Comparison of ENCODE assay signal across 19 mouse cellular contexts in the genomic region with DNA sequence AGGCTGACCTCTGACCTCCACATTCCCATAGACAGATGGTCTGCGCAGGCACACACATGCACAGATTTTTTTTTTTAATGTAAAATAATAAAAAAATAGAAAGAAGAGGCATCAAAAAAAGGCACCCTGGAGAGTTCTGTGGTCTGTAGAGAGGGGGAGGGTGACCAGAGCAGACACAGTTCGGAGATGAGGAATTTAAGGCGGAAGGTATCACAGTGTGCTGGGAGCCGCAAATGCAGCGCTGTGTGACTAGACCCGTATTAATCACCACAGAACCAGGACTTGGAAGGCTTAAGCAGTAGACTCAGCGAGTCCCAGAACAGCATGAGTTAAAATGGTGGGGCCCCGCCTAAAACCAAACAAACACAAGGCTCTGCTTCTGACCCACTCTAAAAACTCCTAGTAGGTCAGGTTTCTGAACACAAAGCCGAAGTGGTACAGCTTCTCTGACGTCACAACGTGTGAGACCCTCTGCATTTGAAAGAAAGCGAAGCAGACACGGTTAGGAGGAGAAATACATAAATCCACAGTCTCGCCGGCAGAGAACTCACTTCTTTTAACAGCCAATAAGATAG. TPM values are rescaled to one million over a fixed set of nuclear protein-coding genes. Genes with fewer than 3 reads are reported as not detected.
DNase-seq lines count a peak whose midpoint lies in the region; ATAC-seq and TF ChIP-seq lines count a peak whose summit lies in the region.
"Had no signal": no experiment of that assay in that cellular context is flagged by ENCODE, and none has a peak within 500 bp of the region (broad histone marks: within the 10 kb centered on the region; RNA-seq: fewer than 3 reads in every experiment).

No protein-coding gene starts in this region.

- H3K4me2 ChIP-seq in intestine, embryonic 14.5 days (ENCODE audit: low read length): peak overlapping the region; percentile 10; the same call in 1 of the 2 replicates
- H3K4me2 ChIP-seq in intestine, postnatal 0 days (replicated peaks; ENCODE audit: low read depth): no peak overlapping the region
- peak overlapping the region; percentile 5; the same call in 1 of the 2 replicates for H3K4me2 ChIP-seq in embryonic facial prominence, embryonic 13.5 days
- H3K4me2 ChIP-seq in liver, embryonic 16.5 days (ENCODE audit: low read depth, low read length): peak overlapping the region; percentile 36; the same call in 1 of the 2 replicates
- H3K4me2 ChIP-seq: forebrain, embryonic 13.5 days had no signal

- no peaks in the 10 kb centered on the region for H3K27me3 ChIP-seq in intestine, embryonic 14.5 days (replicated peaks; ENCODE audit: control insufficient read depth, insufficient read depth, low read length)
- no peaks in the 10 kb centered on the region; the same call in 1 of the 2 replicates for H3K27me3 ChIP-seq in intestine, postnatal 0 days (replicated peaks; ENCODE audit: control insufficient read depth, insufficient read depth, low read length)
- peaks cover 3% of the 10 kb centered on the region; the same call in 1 of the 2 replicates for H3K27me3 ChIP-seq in embryonic facial prominence, embryonic 13.5 days
- H3K27me3 ChIP-seq in liver, embryonic 16.5 days (ENCODE audit: control insufficient read depth, insufficient read depth, low read depth, low read length): no peaks in the 10 kb centered on the region

- H3K9ac ChIP-seq in intestine, embryonic 14.5 days (ENCODE audit: low read length): no peak overlapping the region
- H3K9ac ChIP-seq in intestine, postnatal 0 days (ENCODE audit: low read depth, low read length): no peak overlapping the region
- no peak overlapping the region for H3K9ac ChIP-seq in embryonic facial prominence, embryonic 13.5 days
- no peak overlapping the region for H3K9ac ChIP-seq in liver, embryonic 16.5 days (ENCODE audit: low read depth, low read length)
- H3K9ac ChIP-seq: forebrain, embryonic 13.5 days had no signal

- no peak for DNase-seq in intestine, embryonic 14.5 days (ENCODE audit: low spot score)
- peak; percentile 61 for DNase-seq in 3T3-L1 (ENCODE audit: low read depth, low spot score)
- DNase-seq in thymus, postnatal 14 days: no peak
- DNase-seq in left cerebral cortex, postnatal 25 days (ENCODE audit: low spot score in 2 of 2): no peak
- no peak for DNase-seq in spleen, postnatal 14 days (ENCODE audit: low spot score in 2 of 2)
- DNase-seq: adrenal gland, postnatal 10 days; cerebellum, postnatal 14 days; embryo, embryonic 11 days; gastrocnemius, postnatal 36 days; kidney, postnatal 10 days; left cerebral cortex, postnatal 4 days; lung, postnatal 4 days; right cerebral cortex, postnatal 14 days had no signal

- H3K27ac ChIP-seq in intestine, embryonic 14.5 days (ENCODE audit: low read depth): no peak overlapping the region
- H3K27ac ChIP-seq in intestine, postnatal 0 days (ENCODE audit: low read depth, low read length): no peak overlapping the region
- H3K27ac ChIP-seq in embryonic facial prominence, embryonic 13.5 days: peak overlapping the region; percentile 3; the same call in 1 of the 2 replicates
- no peak overlapping the region for H3K27ac ChIP-seq in liver, embryonic 16.5 days (ENCODE audit: low read length)
- H3K27ac ChIP-seq: forebrain, embryonic 13.5 days had no signal

- TF ChIP-seq CTCF in intestine, postnatal 0 days (IDR thresholded peaks at IDR 0.05; ENCODE audit: low read depth): no peak

- no peak; the same call in 1 of the 2 replicates for ATAC-seq in intestine, embryonic 14.5 days (replicated peaks; ENCODE audit: low FRiP score, low TSS enrichment, low read depth)
- no peak for ATAC-seq in intestine, postnatal 0 days
- ATAC-seq in embryonic facial prominence, embryonic 13.5 days (ENCODE audit: insufficient number of reproducible peaks, insufficient read depth, low FRiP score, low TSS enrichment, low read depth): no peak
- no peak for ATAC-seq in liver, embryonic 16.5 days (ENCODE audit: low read depth)
- ATAC-seq: activated CD4-positive, CD25-positive, alpha-beta regulatory T cell, adult 4 months; forebrain, embryonic 13.5 days; midbrain, embryonic 16.5 days had no signal

- H3K4me1 ChIP-seq in intestine, embryonic 14.5 days (replicated peaks; ENCODE audit: control insufficient read depth, insufficient read depth, low read length): peaks cover 30% of the 10 kb centered on the region
- peaks cover 7% of the 10 kb centered on the region; the same call in 1 of the 2 replicates for H3K4me1 ChIP-seq in intestine, postnatal 0 days (replicated peaks; ENCODE audit: control insufficient read depth, insufficient read depth, low read length)
- peaks cover 46% of the 10 kb centered on the region for H3K4me1 ChIP-seq in embryonic facial prominence, embryonic 13.5 days
- H3K4me1 ChIP-seq in liver, embryonic 16.5 days (ENCODE audit: control insufficient read depth, low read depth, low read length): peaks cover 7% of the 10 kb centered on the region; the same call in 1 of the 2 replicates

- intact Hi-C loops in left cerebral cortex, postnatal 25 days (cut with DNase I): no loop called here

- H3K9me3 ChIP-seq in intestine, embryonic 14.5 days (ENCODE audit: control insufficient read depth, low read length): no peaks in the 10 kb centered on the region
- H3K9me3 ChIP-seq in intestine, postnatal 0 days (ENCODE audit: control insufficient read depth): no peaks in the 10 kb centered on the region
- no peaks in the 10 kb centered on the region for H3K9me3 ChIP-seq in embryonic facial prominence, embryonic 13.5 days
- no peaks in the 10 kb centered on the region for H3K9me3 ChIP-seq in liver, embryonic 16.5 days (replicated peaks; ENCODE audit: control insufficient read depth, low read length)
- H3K9me3 ChIP-seq: forebrain, embryonic 13.5 days had no signal

- WGBS in intestine, embryonic 14.5 days: 22% methylated on average over 15 of the region's 15 CpGs
- 36% methylated on average over 15 of the region's 15 CpGs for WGBS in intestine, postnatal 0 days
- WGBS in embryonic facial prominence, embryonic 13.5 days: 36% methylated on average over 15 of the region's 15 CpGs
- 63% methylated on average over 15 of the region's 15 CpGs for WGBS in liver, embryonic 16.5 days (ENCODE audit: insufficient replicate concordance)

- H3K4me3 ChIP-seq in intestine, embryonic 14.5 days (ENCODE audit: low read depth, low read length): no peak overlapping the region
- no peak overlapping the region for H3K4me3 ChIP-seq in intestine, postnatal 0 days (ENCODE audit: low read depth, low read length)
- no peak overlapping the region for H3K4me3 ChIP-seq in embryonic facial prominence, embryonic 13.5 days
- no peak overlapping the region for H3K4me3 ChIP-seq in liver, embryonic 16.5 days (ENCODE audit: low read depth, low read length)
- H3K4me3 ChIP-seq: forebrain, embryonic 13.5 days had no signal

- H3K36me3 ChIP-seq in intestine, embryonic 14.5 days (ENCODE audit: control insufficient read depth, insufficient read depth, low read length): no peaks in the 10 kb centered on the region
- no peaks in the 10 kb centered on the region for H3K36me3 ChIP-seq in intestine, postnatal 0 days (ENCODE audit: control insufficient read depth, insufficient read depth)
- H3K36me3 ChIP-seq in embryonic facial prominence, embryonic 13.5 days: no peaks in the 10 kb centered on the region
- H3K36me3 ChIP-seq in liver, embryonic 16.5 days (ENCODE audit: control insufficient read depth, insufficient read depth): no peaks in the 10 kb centered on the region

RNA-seq across cellular contexts. Expression of a gene that starts 19.8 kb away (rescaled TPM):
- polyA plus RNA-seq in intestine, embryonic 14.5 days (2014; fragmentation: Nextera tagmentation; extraction: Ambion mirVana): 11.7 and 12.4 TPM in 2 replicates
- polyA plus RNA-seq in intestine, postnatal 0 days (2015; fragmentation: Nextera tagmentation; extraction: Ambion mirVana): 3.9 and 4.1 TPM in 2 replicates
- 15.2 and 15.8 TPM in 2 replicates for polyA plus RNA-seq in embryonic facial prominence, embryonic 13.5 days (2015; fragmentation: Nextera tagmentation; extraction: Ambion mirVana)
- polyA plus RNA-seq in liver, embryonic 16.5 days (2015; fragmentation: Nextera tagmentation; extraction: Ambion mirVana): 2.1 and 2.4 TPM in 2 replicates
- total RNA-seq in left cerebral cortex, postnatal 25 days (2021): 100 to 1,000 TPM; 181 to 193 TPM

RNA-seq across cellular contexts. Expression of a gene that starts 25.7 kb away (rescaled TPM):
- 3.6 and 3.7 TPM in 2 replicates for polyA plus RNA-seq in intestine, embryonic 14.5 days (2014; fragmentation: Nextera tagmentation; extraction: Ambion mirVana)
- 1.1 and 1.2 TPM in 2 replicates for polyA plus RNA-seq in intestine, postnatal 0 days (2015; fragmentation: Nextera tagmentation; extraction: Ambion mirVana)
- 3.6 and 3.7 TPM in 2 replicates for polyA plus RNA-seq in embryonic facial prominence, embryonic 13.5 days (2015; fragmentation: Nextera tagmentation; extraction: Ambion mirVana)
- 12.5 and 14.3 TPM in 2 replicates for polyA plus RNA-seq in liver, embryonic 16.5 days (2015; fragmentation: Nextera tagmentation; extraction: Ambion mirVana)
- total RNA-seq in left cerebral cortex, postnatal 25 days (2021): 1 to 10 TPM; 2.0 to 2.8 TPM
